Mouse (Mus musculus): ENCODE measurements around the gene Zdhhc19. TPM values are rescaled to one million over a fixed set of nuclear protein-coding genes. Genes with fewer than 3 reads are reported as not detected.

Zdhhc19 gene
- total RNA-seq, 4 experiments from 2014 or later: not detected

DNA sequence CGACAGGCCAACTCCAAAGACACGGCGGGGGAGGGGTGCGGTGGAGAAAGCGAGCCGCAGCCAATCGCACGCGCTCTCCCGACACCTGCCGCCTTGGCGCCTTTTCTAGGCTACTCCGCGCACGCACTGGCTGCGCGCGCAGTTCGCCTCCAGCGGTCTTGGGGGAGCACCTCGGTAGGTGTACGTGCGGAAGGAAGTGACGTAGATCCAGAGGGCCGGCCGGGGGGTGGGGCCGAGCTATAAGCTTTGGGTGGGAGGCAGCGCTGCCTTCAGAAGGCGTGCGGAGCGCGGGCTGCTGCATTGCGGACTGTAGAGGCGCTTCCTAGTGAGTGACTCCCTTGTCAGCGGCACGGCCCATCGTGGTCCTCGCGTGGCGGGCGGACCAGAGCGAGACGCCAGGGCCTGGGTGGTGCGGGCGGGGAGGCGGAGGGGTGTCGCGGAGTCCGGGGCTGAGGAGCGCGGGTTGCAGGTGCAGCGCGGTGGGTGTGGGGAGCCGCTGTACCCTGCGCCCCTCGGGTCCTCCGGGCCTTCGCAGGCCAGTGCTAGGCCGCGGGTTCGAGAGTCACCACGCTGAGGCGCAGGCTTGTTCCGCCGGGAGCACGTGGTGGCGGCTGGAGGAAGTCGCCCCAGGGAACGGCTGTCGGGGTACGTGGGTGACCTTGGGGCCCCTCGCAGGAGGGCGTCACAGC is 112.8 kb downstream of the Zdhhc19 start, which contains the start of gene Tfrc:
Gene Tfrc, plus strand, starts transcription at position 209 of the 689 bp plus-strand sequence.
- peak; percentile 91 to 95 for DNase-seq (ENCODE audit: low spot score in 2 of 2)

DNA sequence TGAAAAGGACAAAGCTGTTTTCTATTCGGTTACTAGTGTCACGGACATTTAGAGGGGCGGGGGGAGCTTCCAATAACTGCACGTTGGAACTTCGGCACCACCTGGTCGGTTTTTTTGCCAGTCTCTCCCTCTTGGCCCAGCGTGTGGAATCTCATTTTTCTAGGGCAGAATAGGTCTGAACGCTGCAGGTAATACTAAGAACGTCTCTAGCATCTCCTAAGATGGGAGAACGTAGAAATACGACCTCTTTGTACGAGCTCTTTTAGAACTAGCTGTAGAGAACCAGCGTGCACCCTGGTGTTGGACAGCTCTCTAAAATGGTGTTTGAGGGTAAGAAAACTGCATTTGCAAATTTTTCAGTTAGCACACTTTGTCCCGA is 113.3 kb downstream of the Zdhhc19 start:
- DNase-seq (ENCODE audit: low spot score in 2 of 2): no peak

DNA sequence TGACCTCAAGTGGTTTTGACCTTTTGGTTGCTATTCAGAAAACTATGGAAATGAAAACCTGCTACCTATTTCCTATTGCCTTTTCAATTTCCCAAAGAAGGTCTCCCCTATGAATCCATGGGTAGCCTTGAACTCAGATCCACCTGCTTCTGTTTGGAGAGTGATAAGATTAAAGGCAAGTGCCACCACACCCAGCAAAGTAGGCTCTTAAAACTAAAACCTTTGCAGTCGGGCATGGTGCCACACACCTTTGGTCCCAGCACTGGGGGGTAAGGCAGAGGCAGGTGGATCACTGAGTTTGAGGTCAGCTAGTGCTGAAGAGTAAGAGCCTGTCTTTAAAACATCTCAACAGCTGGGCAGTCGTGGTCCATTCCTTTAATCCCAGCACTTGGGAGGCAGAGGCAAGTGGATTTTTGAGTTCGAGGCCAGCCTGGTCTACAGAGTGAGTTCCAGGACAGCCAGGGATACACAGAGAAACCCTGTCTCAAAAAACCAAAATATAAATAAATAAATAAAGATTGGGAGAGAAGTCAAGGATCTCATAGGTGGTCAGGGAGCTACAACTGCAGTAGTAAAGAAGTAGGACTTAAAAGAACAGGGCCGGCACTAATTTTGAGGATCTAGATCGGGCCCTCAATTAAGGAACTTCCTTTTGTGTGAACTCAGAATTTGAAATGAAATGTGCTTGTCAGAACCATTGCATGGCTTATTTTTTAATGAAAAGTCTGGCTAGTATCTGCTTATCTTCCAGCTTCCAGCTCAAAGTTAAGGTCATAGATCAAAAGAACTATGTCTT is 114.6 kb downstream of the Zdhhc19 start:
- no peak for DNase-seq (ENCODE audit: low spot score in 2 of 2)

Other genes with a start within 250 kb of the Zdhhc19 start
- 10 to 100 TPM; 15.9 to 20.6 (median 16.7) TPM for gene Fbxo45, start 249.1 kb upstream of the Zdhhc19 start, total RNA-seq (2022)
- gene Wdr53, start 249.0 kb upstream of the Zdhhc19 start, total RNA-seq (2022): 1 to 10 TPM; 5.5 to 8.0 (median 6.5) TPM
- 10 to 100 TPM; 55.5 to 79.7 (median 66.0) TPM for gene Smco1, start 224.8 kb upstream of the Zdhhc19 start, total RNA-seq (2022)
- 10 to 100 TPM in 2 of 4 experiments, 1 to 10 TPM in 2; 8.5 to 11.7 (median 10.2) TPM for gene Rnf168, start 218.8 kb upstream of the Zdhhc19 start, total RNA-seq (2022)
- gene Ubxn7, start 164.0 kb upstream of the Zdhhc19 start, total RNA-seq (2022): 10 to 100 TPM; 10.9 to 15.5 (median 13.3) TPM
- not detected for gene Tm4sf19, start 95.8 kb upstream of the Zdhhc19 start, total RNA-seq (2022)
- 1 to 10 TPM; 4.9 to 7.8 (median 6.4) TPM for gene Tctex1d2, start 76.6 kb upstream of the Zdhhc19 start, total RNA-seq (2022)
- 100 to 1,000 TPM; 124 to 143 (median 130) TPM for gene Pcyt1a, start 65.3 kb upstream of the Zdhhc19 start, total RNA-seq (2022)
- not detected for gene Slc51a, start 8.4 kb upstream of the Zdhhc19 start, total RNA-seq (2022)
- 10 to 100 TPM; 46.2 to 82.1 (median 70.2) TPM for gene Tfrc, start 112.7 kb downstream of the Zdhhc19 start, total RNA-seq (2022)
- gene Tnk2, start 147.6 kb downstream of the Zdhhc19 start, total RNA-seq (2022): 10 to 100 TPM; 43.7 to 58.1 (median 46.2) TPM
- under 1 TPM in 2 of 4 experiments, not detected in 2; 0.05 to 0.38 TPM for gene Muc4, start 239.6 kb downstream of the Zdhhc19 start, total RNA-seq (2022)

Data from gastrocnemius, adult 8-10 months (tissue).